Mouse (Mus musculus): ENCODE data around the gene Tbc1d2.
A peak's percentile ranks its signal among the peaks of the same experiment; 100 is the strongest.
"Not testable (repeated sequence)": the region's sequence is repeated elsewhere in the genome, so short reads cannot be mapped to it uniquely, and the experiment has no call there.

Tbc1d2 gene

DNA sequence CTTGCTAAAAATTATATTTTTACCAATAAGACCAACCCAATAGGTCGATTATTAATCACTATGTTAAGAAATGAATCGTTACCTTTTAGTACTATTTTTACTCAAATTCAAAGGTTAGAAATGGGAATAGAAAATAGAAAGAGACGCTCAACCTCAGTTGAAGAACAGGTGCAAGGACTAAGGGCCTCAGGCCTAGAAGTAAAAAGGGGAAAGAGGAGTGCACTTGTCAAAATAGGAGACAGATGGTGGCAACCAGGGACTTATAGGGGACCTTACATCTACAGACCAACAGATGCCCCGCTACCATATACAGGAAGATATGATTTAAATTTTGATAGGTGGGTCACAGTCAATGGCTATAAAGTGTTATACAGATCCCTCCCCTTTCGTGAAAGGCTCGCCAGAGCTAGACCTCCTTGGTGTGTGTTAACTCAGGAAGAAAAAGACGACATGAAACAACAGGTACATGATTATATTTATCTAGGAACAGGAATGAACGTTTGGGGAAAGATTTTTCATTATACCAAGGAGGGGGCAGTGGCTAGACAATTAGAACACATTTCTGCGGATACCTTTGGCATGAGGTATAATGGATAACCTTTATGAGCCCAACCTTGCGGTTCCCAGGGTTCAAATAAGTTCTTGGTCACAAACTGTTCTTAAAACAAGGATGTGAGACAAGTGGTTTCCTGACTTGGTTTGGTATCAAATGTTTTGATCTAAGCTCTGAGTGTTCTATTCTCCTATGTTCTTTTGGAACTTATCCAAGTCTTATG, 74.3 kb downstream of the Tbc1d2 start:
- DNase-seq: not testable (repeated sequence)

DNA sequence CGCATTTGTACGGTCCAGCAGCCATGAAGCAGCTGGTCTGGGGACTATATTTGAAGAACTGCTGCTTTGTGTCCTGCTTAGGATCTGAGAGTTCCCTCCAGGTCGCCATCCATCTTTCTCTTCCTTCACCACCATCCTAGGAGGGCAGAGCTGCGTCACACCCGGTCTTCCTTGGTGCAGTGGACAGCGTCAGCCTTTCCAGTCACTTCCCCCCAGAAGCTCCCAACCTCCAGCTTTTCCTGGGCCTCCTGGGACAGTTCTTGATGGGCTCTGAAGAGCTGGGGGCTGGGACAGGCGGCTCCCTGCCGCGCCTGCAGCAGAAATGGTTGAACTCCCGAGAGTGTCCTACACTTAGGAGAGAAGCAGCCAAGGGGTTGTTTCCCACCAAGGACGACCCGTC, 75.2 kb downstream of the Tbc1d2 start:
- peak; percentile 3 for DNase-seq

DNA sequence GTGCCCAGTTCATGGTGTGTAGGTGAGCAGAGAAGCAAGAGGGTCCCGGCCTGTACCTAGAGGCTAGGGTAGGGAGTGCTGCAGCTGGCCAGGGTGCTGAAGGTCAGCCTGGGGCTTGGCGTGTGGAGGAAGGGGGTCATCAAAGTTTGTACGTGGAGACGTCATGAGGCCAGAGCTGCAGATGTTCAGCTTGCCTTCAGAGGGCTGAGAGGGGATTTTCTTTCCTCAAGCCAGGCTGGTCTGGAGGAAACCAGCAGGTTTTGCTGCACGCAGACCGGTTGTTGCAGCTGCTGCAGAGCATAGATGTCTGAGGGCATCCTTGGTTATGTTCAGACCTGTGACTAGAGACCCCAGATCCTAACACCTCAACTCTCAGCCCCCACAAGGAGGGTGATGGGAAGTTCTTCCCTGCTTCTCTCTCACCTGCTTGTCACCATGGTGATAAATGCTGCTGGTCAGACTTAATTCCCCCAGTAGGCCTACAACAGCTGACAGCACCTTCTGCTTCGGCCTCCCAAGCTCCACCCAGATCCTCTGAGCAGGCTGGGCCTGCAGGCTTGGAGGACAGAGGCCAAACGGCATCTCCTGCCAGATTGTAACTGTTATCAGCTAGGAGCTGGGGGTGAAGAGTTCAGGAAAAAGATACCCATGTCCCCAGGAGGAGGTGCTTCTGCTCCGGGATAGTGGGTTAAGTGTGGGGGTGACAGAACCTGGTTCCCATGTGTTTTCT, 75.8 kb downstream of the Tbc1d2 start:
- peak; percentile 5 for DNase-seq

DNA sequence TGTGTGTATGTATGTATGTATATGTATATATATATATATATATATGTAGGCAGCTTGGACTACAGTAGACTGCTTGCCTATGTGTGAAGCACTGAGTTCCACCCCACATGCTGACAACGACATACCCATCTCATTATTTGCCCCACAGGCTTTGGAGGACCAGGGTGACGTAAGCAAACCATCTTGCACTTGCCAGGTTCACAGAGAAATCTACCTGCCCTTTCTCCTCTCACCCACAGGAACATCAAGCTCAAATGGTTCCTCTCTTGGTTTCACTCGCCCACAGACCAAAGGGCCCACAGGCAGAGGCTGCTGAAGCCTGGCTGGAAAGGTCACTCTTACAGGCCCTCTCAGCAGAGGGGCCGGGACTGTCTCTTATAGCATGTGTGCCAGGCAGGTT, 77.4 kb downstream of the Tbc1d2 start:
- peak; percentile 0 for DNase-seq

DNA sequence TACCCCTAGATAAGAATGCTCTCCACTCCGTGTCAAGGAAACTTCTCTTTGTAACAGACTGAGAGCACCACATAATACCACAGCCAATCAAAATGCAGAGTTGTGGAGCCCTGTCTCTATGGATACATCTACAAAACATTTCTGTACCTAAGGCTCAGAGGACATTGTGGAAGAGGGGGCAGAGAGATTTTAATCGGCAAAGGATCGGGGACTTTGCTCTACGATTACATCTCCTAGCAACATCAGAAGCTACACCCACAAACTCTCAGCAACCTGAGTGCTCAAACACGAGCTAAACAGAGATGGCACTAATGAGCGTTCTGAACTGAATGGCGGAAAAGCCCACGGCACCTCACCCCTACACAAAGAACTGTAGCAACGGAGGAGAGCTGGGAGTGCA, 78.3 kb downstream of the Tbc1d2 start:
- DNase-seq: no peak

DNA sequence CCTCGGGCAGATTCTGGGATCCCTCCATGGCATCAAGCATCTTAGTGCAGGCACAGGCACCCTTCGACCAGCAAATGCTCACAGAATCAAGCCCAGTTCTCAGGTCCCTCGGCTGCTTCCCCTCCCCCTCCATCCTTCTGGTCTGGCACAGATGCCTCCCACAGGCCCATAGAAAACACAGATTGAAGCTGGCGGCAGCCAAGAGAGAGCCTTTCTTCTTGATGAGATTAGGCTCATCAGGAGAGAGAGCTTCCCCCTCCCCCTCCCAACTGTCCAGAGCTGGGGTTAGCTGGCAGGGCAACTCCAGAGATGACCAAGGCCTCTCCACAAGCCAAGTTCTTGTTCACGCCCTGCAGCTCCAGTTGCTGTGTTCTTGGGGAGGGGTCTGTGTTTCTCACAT, 80.3 kb downstream of the Tbc1d2 start:
- DNase-seq: peak; percentile 6

DNA sequence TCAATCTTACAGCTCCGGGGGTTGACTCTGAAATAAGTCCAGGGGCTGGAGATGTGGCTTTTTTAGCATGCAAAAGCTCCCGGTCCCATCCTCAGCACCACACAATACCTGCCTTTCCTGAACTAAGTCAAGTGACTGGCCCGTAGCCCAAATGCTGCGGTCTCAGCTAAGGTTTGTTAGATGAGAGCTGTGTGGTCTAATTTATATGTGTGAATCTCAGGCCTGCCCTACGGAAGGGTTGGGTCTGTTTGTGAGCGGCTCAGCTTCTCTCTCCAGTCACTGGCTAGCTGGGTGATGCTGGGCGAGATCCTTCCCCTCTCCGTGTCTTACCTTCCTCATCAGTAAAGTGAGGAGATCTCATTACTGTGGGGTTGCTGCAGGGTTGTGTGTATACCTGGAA, 81.8 kb downstream of the Tbc1d2 start:
- DNase-seq: no peak

DNA sequence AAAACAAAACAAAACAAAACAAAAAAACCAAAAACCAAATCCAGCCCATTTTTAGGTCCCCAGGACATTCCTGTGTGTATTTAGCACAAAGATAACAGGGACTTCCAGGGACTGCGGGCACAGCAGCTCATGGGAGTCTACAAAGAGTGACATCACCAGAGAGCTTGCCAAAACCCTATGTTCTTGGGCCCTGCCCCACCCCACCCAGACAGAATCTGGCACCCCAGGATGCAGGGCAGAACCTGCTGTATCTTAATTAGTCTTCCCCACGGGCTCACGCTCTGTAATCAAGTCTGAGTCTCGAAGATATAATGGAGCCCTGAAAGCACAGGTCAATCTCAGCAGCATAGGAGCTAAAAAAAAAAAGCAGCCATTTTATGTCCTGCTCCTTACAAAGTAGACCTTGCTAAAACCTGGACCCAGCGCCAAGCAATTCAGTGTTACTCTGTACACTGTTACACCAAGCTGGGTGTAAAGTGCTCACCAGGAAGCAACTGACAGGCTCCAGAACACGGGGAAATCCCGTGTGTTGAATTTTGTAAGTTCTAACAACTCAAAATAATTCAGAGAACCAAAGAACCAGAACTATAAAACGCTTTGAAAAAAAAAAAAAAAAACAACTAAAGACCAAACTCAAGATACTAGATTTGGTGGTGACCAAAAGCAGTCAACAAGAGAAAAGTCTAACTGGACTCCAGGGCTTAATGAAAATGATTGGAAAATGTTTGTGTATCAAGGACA, 82.9 kb downstream of the Tbc1d2 start:
- no peak for DNase-seq

DNA sequence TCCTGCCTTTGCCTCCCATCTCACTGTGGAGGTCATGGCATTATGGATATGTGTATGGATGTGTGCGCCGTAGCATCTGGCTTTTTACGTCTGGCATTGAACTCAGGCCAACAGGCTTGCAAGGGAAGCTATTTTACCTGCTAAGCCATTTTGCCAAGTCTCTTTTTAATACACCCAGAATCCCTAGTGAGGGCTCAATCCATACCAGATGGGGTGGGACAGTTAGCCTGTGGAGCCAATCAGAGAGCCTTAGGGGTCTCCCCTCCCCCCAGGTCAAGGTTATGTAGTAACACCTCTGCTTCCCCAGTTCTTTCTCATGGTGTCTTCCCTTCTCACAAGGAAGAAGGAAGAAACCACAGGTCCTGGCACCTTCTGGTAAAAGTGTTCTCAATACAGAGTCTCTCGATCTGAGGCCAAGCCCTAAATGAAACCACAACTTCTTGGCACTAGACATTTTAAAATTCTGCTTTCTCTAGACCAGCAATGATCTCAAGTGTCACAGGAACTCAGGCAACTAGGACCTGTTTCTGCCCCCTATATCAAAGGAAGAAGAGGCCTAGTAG, 84.5 kb downstream of the Tbc1d2 start:
- DNase-seq: no peak

DNA sequence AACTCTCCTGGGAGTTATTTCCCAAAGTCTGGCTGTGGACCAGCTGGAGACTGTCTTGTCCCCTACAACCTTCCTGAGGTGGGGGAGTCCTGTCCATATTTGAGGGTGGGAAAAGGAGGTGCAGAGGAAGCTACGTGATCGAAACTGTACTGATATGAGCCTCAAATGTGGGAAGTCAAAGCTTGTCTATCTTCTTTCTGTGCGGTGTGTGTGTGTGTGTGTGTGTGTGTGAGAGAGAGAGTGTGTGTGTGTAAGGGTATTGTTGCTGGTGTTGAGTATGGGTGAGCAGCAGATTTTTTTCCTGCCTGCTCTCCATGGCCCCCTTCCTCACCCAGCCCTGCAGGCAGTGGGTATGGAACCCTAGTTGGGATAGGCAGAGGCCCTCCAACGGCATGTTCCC, 85.8 kb downstream of the Tbc1d2 start:
- no peak for DNase-seq

DNA sequence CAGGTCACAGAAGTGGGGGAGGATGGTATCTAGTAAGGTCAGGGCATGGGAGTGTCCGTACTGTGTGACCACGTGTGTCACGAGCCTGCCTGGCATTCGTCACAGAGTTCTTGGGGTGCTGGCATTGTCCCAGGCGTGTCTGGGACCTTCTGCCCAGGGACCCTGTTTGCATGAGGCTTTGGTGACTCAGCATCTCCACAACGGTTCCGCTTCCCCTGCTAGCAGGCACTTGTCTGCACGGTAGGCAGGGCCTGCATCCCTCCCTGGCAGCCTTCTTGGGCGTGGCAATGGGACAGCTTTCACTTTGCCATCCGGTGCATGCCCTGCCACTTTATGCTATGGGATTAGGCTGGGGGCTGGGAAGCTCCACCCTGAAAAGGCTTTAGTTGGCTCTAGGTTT, 86.2 kb downstream of the Tbc1d2 start:
- DNase-seq: peak; percentile 24

DNA sequence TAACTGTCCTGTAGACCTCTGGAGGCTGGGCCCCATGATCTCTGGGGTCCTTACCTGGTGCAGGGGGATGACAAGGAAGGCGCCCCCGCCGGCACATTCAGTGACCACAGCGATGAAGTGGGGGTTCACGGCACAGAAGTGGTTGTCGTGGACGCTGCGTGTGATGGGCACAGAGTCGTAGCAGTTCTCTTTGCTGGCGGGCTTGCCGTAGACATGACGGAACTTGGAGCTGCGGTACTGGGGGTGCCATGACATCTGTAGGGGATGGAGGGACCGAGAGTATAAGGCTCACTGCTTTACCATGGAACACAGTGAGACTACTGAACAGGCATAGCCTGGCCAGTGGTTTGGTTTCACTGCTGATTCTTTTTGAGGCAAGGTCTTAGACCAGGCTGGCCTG, 87.2 kb downstream of the Tbc1d2 start:
- peak; percentile 1 for DNase-seq

DNA sequence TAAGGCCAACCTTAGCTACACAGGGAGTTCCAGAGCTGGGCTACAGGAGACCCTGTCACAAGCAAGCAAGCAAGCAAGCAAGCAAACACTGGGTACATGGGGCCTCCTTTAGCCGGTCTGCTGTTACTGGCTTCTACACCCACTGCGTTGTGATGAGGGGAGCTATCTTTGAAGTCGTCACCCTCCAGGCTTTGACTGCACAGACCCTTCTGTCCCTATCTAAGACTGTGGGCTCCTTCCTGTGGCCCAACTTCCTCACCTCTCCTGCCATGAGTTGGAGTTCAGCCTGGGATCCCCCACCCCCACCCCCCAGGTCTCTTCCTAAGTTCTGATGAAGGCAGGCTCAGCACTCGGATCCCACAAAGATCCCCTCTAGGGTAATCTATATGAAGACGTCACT, 88.0 kb downstream of the Tbc1d2 start:
- DNase-seq: peak; percentile 3

DNA sequence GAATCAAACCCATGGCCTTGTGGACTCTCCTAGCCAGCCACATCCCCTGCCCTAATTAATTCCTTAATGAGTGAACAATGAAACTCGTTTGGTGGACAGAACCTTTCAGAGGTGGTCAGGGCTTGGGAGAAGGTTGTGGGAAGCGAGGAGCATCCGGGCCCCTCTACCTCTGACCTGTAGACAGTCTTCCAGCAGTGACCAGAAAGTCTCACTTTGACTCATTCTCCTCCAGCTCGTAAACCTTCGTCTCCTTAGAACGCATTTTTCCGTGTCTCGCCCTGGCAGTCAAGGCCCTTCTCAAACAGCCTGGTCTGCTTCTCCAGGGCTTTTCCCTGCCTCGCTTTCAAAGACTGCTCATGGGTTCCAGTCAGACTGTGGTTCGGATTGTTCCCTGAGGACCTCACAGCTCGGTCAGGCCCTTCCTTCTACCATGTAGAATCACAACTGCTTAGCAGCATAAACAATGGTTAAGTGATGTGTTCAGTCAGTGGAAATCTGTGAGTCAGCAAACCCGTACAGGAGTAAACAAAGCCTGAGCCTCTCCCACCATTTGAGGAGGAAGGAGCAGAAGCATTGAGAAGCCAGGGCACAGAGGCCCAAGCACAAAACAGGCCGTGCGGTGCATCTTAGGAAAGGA, 89.8 kb downstream of the Tbc1d2 start:
- no peak for DNase-seq

DNA sequence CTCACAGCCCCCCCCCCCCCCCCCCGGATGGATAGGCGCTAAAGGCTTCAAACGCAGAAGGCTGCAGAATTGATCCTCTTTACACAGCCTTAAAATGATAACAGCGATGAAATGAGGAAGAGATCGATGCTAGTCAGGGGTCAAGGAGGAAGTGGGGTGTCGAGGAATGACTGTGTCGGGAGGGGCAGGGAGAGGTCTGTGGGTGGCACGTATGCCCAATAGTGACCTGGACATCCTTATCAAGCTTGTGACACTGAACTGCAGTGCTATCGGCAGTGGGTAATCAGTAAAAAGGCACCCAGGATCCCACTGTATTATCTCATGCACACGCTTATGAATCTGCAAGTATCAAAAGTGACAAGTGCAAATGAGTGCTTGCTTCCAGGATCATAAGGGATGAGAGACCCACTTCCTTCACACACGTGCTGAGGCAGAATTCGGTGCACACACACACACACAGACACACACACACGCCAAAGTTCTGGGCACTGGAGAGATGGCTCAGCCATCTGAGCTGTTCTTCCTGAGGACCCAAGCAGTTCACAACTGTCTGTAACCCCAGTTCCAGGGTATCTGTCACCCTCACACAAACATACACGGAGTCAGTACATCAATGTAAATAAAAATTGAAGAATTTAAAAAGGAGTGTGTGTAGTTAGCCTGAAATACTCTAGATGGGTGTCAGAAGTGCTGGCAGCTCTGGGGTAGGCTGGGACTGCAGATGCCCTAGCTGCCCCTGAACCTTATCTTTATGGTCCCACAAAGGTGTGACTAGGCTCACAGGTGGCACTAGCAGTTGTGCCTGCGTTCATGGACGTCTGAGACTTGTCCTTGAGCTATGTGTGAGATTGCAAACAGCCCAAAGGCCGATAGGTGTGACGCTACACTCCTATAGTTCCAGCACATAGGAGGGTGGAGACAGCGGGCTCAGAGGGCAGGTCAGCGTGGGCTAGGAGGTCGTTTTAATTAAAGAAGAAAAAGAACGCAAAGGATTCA, 91.0 kb downstream of the Tbc1d2 start:
- DNase-seq: peak; percentile 1

DNA sequence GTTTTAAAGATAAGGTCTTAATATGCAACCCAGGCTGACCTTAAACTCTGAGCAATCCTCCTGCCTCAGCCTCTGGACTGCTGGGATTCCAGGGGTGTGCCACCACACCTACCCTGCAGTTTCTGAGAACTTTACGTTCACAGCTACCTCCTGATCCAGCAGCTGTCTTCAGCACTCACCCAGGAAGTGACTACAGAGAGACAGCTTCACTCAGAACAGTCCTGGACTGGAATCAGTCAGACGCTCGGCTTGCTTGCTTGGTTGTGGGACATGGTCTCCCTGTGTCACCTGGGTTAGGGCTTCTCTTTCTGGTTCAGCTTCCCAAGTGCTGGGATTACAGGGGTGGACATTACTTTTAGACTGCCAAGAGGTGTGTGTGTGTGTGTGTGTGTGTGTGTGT, 93.1 kb downstream of the Tbc1d2 start:
- no peak for DNase-seq

DNA sequence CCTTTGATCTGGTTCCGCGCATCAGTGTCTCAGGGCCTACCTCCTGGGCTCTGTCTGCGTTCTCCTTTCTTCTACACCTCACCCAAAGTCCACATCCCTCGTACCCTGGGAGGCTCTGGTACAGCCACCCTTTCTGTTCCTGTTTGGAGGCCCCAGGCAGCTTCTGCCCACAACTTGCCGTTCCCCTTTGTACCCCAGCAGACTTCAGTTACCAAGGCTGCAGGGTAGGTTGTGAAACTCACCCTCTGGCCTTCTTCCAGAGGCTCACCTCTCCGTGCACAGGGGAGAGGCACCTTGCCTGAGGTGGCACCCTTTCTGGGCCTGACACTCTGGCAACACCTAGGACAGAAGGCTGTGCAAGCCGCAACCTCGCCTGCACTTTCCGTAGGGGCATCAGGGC, 94.2 kb downstream of the Tbc1d2 start:
- DNase-seq: no peak

All from kidney, postnatal 10 days (tissue).